Mouse (Mus musculus): ENCODE data around the gene Tfdp2. TPM values are rescaled to one million over a fixed set of nuclear protein-coding genes. Genes with fewer than 3 reads are reported as not detected.
A peak's percentile ranks its signal among the peaks of the same experiment; 100 is the strongest.

Tfdp2 gene
- polyA plus RNA-seq, 1 experiment from 2014 or later = 64.9 TPM

DNA sequence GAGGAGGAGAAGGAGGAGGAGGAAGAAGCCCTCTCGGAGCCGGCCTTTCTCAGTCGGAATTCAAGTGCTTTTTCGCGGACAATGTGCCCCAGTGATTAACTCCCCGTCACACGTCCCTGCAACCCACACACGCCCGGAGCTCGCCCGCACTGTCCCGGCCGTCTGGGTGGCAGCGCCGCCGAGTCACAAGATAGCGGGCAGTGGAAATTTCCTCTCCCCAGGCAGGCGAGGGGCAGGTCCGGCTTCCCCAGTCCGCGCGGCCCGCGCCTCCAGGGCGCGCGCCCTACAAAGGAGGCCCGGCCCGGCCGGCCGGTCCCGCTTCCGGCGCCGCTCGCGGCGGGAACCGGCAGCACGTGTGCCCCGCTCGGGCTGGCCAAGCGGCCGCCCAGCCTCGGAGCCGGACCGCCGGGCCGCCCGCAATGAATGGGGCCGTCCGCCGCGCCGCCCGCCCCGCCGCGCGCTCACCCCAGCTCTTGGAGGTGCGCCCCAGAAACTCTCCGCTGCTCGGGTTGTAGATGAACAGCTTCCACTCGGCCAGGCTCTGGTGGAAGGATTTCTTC is 167.6 kb downstream of the Tfdp2 start:
- ATAC-seq (ENCODE audit: insufficient read depth, low FRiP score, low TSS enrichment) (peak; percentile 73), DNase-seq (ENCODE audit: low spot score) (peak; percentile 75)
- under 1% methylated on average over 63 of the region's 64 CpGs for WGBS
- Histone ChIP-seq H3K27me3 (ENCODE audit: control insufficient read depth, insufficient read depth, low read length) (no peaks in the 10 kb centered on the region), H3K4me3 (ENCODE audit: low read depth, low read length) (peak overlapping the region; percentile 86), H3K27ac (ENCODE audit: low read depth, low read length) (peak overlapping the region; percentile 96), H3K9me3 (ENCODE audit: control insufficient read depth, low read length) (no peaks in the 10 kb centered on the region), H3K4me2 (ENCODE audit: low read depth) (peak overlapping the region; percentile 54), H3K4me1 (ENCODE audit: control insufficient read depth, insufficient read depth, low read length) (peaks cover 11% of the 10 kb centered on the region), H3K9ac (ENCODE audit: low read length) (peak overlapping the region; percentile 91), H3K36me3 (ENCODE audit: control insufficient read depth, insufficient read depth, low read length) (no peaks in the 10 kb centered on the region)

DNA sequence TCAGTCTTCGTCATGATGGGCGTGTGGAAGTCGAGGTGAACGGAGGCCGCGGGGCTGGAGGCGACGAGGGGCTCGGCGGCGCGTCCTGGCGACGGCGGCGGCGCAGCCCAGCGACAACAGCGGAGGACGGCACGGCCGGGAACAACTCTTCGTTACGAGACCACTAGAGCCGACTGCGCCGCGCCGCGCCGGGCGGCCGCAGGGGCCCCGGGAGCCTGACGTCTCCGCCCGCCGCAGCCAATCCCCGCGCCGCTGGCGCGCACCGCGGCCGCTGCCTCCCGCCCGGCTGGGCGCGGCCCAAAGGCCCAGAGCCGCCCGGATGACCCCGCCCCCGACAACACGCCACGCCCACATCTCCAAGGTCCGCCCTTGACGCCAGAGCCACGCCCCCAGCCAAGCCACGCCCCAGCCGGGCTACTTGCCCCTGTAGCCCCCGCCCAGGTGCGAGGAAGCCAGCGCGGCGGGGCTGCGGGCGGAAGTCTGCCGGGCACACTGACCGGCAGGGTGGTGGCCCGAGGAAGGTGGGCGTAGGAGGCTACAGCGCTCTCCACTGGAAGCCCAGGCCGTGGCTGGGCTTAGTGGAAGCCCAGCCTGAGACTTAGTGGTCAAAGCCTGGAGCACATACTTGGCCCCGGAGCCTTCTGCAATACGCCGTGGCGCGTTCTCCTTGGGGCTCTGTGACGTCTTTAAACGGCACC is 168.2 kb downstream of the Tfdp2 start, which contains the start of gene Atp1b3:
Atp1b3 (minus strand) TSS at position 302 of the 698 bp plus-strand sequence.
- Histone ChIP-seq H3K36me3 (ENCODE audit: control insufficient read depth, insufficient read depth, low read length) (no peaks in the 10 kb centered on the region), H3K4me1 (ENCODE audit: control insufficient read depth, insufficient read depth, low read length) (peaks cover 11% of the 10 kb centered on the region), H3K4me2 (ENCODE audit: low read depth) (peak within 1 kb of the TSS; percentile 54), H3K27me3 (ENCODE audit: control insufficient read depth, insufficient read depth, low read length) (no peaks in the 10 kb centered on the region), H3K9me3 (ENCODE audit: control insufficient read depth, low read length) (no peaks in the 10 kb centered on the region), H3K9ac (ENCODE audit: low read length) (peak within 1 kb of the TSS; percentile 91), H3K27ac (ENCODE audit: low read depth, low read length) (peak within 1 kb of the TSS; percentile 96), H3K4me3 (ENCODE audit: low read depth, low read length) (peak within 1 kb of the TSS; percentile 86)
- ATAC-seq (ENCODE audit: insufficient read depth, low FRiP score, low TSS enrichment) = peak; percentile 99
- peak; percentile 99 for DNase-seq (ENCODE audit: low spot score)
- under 1% methylated on average over 58 of the region's 81 CpGs for WGBS

DNA sequence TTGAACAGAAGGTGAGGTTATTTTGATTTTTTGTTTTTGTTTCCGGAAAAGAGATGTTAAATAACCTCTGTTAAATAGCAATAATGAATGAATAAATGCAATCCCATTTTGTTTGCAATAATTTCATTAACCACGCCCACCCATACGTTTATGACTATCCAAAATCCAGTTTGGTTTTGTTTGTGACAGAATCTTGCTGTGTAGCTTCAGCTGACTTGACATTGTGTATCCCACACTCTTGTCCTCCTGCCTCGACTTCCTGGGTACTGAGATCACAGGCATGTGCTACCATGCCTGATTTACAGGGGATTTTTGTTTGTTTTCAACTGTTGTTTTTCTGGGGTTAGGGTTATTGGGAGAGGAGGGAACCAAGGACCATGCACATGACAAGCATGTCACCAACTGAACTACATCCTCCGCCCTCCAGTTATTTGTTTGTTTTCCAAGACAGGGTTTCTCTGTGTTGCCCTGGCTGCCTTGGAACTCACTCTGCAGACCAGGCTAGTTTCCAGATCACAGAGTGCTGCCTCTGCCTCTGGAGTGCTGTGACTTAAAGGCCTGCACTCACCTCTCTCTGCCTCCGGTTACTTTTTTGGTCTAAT is 169.3 kb downstream of the Tfdp2 start:
- Histone ChIP-seq H3K27ac (ENCODE audit: low read depth, low read length) (no peak overlapping the region), H3K4me2 (ENCODE audit: low read depth) (no peak overlapping the region), H3K4me1 (ENCODE audit: control insufficient read depth, insufficient read depth, low read length) (peaks cover 11% of the 10 kb centered on the region), H3K36me3 (ENCODE audit: control insufficient read depth, insufficient read depth, low read length) (no peaks in the 10 kb centered on the region), H3K4me3 (ENCODE audit: low read depth, low read length) (no peak overlapping the region), H3K9me3 (ENCODE audit: control insufficient read depth, low read length) (no peaks in the 10 kb centered on the region), H3K9ac (ENCODE audit: low read length) (no peak overlapping the region), H3K27me3 (ENCODE audit: control insufficient read depth, insufficient read depth, low read length) (no peaks in the 10 kb centered on the region)
- ATAC-seq (ENCODE audit: insufficient read depth, low FRiP score, low TSS enrichment) (no peak), DNase-seq (ENCODE audit: low spot score) (no peak)
- WGBS = 75% methylated on average over 6 of the region's 6 CpGs

- H3K27ac ChIP-seq (ENCODE audit: low read depth, low read length) = no peak overlapping the region
- no peak overlapping the region for H3K9ac ChIP-seq (ENCODE audit: low read length)
- no peaks in the 10 kb centered on the region for H3K4me1 ChIP-seq (ENCODE audit: control insufficient read depth, insufficient read depth, low read length)
- no peak overlapping the region for H3K4me3 ChIP-seq (ENCODE audit: low read depth, low read length)
- no peaks in the 10 kb centered on the region for H3K36me3 ChIP-seq (ENCODE audit: control insufficient read depth, insufficient read depth, low read length)
- no peaks in the 10 kb centered on the region for H3K9me3 ChIP-seq (ENCODE audit: control insufficient read depth, low read length)
- H3K27me3 ChIP-seq (ENCODE audit: control insufficient read depth, insufficient read depth, low read length) = no peaks in the 10 kb centered on the region
- 66% methylated on average over 5 of the region's 5 CpGs for WGBS
- no peak for ATAC-seq (ENCODE audit: insufficient read depth, low FRiP score, low TSS enrichment)
- no peak overlapping the region for H3K4me2 ChIP-seq (ENCODE audit: low read depth)
- DNase-seq (ENCODE audit: low spot score) = no peak
Observed at GRCm38 (mm10) chr9:96369654-96370384, 173.7 kb downstream of the Tfdp2 start.

DNA sequence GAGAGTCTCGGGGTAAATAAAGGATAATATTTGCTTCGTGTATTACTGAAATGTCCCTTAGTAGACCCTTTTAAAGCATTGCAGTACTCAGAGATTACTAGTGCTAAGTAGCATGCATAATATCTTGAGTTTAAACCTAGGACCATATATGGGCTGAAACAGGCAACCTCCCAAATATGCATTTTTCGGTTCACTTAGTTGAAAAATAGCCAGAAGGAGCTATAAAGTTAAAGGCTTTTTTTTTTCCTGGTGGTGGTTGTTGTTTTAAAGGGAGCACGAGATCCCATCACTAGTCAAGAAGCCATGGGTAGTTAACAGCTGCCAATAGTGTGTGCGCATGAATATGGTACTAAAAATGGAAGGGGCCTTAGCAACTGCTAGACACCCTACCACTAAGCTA is 175.0 kb downstream of the Tfdp2 start:
- ATAC-seq (ENCODE audit: insufficient read depth, low FRiP score, low TSS enrichment) (no peak), DNase-seq (ENCODE audit: low spot score) (no peak)
- Histone ChIP-seq H3K27me3 (ENCODE audit: control insufficient read depth, insufficient read depth, low read length) (no peaks in the 10 kb centered on the region), H3K4me1 (ENCODE audit: control insufficient read depth, insufficient read depth, low read length) (no peaks in the 10 kb centered on the region), H3K4me3 (ENCODE audit: low read depth, low read length) (no peak overlapping the region), H3K9ac (ENCODE audit: low read length) (no peak overlapping the region), H3K9me3 (ENCODE audit: control insufficient read depth, low read length) (no peaks in the 10 kb centered on the region), H3K4me2 (ENCODE audit: low read depth) (no peak overlapping the region), H3K27ac (ENCODE audit: low read depth, low read length) (no peak overlapping the region), H3K36me3 (ENCODE audit: control insufficient read depth, insufficient read depth, low read length) (no peaks in the 10 kb centered on the region)
- 90% methylated on average over 5 of the region's 5 CpGs for WGBS

Other genes with a start within 250 kb of the Tfdp2 start
- gene Xrn1, start 241.5 kb upstream of the Tfdp2 start, polyA plus RNA-seq (2014; fragmentation: Nextera tagmentation; extraction: Ambion mirVana) = 13.9 and 17.3 TPM in 2 replicates
- gene Gk5, start 76.9 kb upstream of the Tfdp2 start, polyA plus RNA-seq (2014; fragmentation: Nextera tagmentation; extraction: Ambion mirVana) = 3.7 and 4.4 TPM in 2 replicates
- gene Atp1b3, start 168.2 kb downstream of the Tfdp2 start, polyA plus RNA-seq (2014; fragmentation: Nextera tagmentation; extraction: Ambion mirVana) = 165 and 170 TPM in 2 replicates